Mouse (Mus musculus) embryonic fibroblast, embryonic 13.5 days (primary cell): ENCODE data around the gene Lrrc51.
A peak's percentile ranks its signal among the peaks of the same experiment; 100 is the strongest.

ENCODE experiments used
- CTCF ChIP-seq: IDR thresholded peaks from 2 replicates; pipeline ENCODE4 v1.5.1; 2011; ENCODE audit warnings: mild to moderate bottlenecking, control low read depth, low read length, moderate library complexity, borderline replicate concordance; ENCODE audit not compliant: insufficient read depth
- POLR2A ChIP-seq: IDR thresholded peaks from 2 replicates; pipeline ENCODE4 v1.6.1; 2011; ENCODE audit warnings: low read depth, mild to moderate bottlenecking, control low read depth, low read length, moderate library complexity

- TF ChIP-seq CTCF (no peak), POLR2A (peak; percentile 3; the same call in 1 of the 2 replicates)
Observed at GRCm38 (mm10) chr7:101970821-101971461, 37.2 kb upstream of the Lrrc51 start.
